Mouse (Mus musculus) CH12.LX (cell line): ENCODE measurements at regions not wholly inside any gene's neighbourhood (a gene's known extent, or its start where the extent isn't known, plus 50 kb on each side); places are given as distances from the start of the nearest gene placed in this dataset.

Experiments used
- DNase-seq: peaks from one replicate; pipeline ENCODE4 v3.0.0-alpha.2; 2013; ENCODE audit errors: extremely low read depth
- H3K27ac ChIP-seq: 2 replicates; pipeline ENCODE4 v1.5.1; 2012; ENCODE audit warnings: low read depth, mild to moderate bottlenecking, control low read depth, moderate library complexity; ENCODE audit not compliant: insufficient read depth
- H3K27me3 ChIP-seq: replicated peaks from 2 replicates; pipeline ENCODE3; 2012; ENCODE audit warnings: inconsistent platforms
- H3K36me3 ChIP-seq, 2 experiments: replicated peaks in 1 of 2; 2 replicates each; pipeline versions ENCODE3 to v1.6.1; 2012; ENCODE audit warnings: inconsistent platforms in 1 of 2, low read length in 1 of 2, mild to moderate bottlenecking in 1 of 2, mixed read lengths in 1 of 2, moderate library complexity in 1 of 2; ENCODE audit not compliant: control insufficient read depth in 1 of 2, insufficient read depth in 1 of 2
- H3K4me1 ChIP-seq, 2 experiments: 2 replicates each; pipeline ENCODE4 v1.6.1; 2012; ENCODE audit warnings: inconsistent platforms in 1 of 2, moderate library complexity in 1 of 2; ENCODE audit not compliant: insufficient read depth in 2 of 2, control insufficient read depth in 1 of 2
- H3K4me2 ChIP-seq: 2 replicates; pipeline ENCODE4 v1.6.1; 2012; ENCODE audit warnings: low read depth, mild to moderate bottlenecking, control low read depth; ENCODE audit not compliant: poor library complexity, insufficient read depth, severe bottlenecking
- H3K4me3 ChIP-seq, 3 experiments: fragments of 150-350 bp in 1 of 3; sonication (generic) in 1 of 3; replicated peaks in 1 of 3; 2 replicates each; pipeline versions ENCODE3 to v1.5.1; 2011 to 2012; ENCODE audit warnings: low read depth in 2 of 3, low read length in 2 of 3, mild to moderate bottlenecking in 2 of 3, moderate library complexity in 2 of 3, control low read depth in 1 of 3, improper control_type of control experiment in 1 of 3, inconsistent platforms in 1 of 3, mixed read lengths in 1 of 3; ENCODE audit not compliant: poor library complexity in 1 of 3
- H3K79me2 ChIP-seq: replicated peaks from 2 replicates; pipeline ENCODE4 v1.6.1; 2012; ENCODE audit warnings: mild to moderate bottlenecking, moderate library complexity; ENCODE audit not compliant: control insufficient read depth, poor library complexity, insufficient read depth, severe bottlenecking; ENCODE audit errors: extremely low read depth
- H3K9ac ChIP-seq: 2 replicates; pipeline ENCODE4 v1.6.1; 2012; ENCODE audit warnings: low read depth, mild to moderate bottlenecking, control low read depth, moderate library complexity; ENCODE audit not compliant: insufficient read depth
- H3K9me3 ChIP-seq: replicated peaks from 2 replicates; pipeline ENCODE3; 2012; ENCODE audit warnings: low read length, inconsistent platforms, mixed read lengths
- BHLHE40 ChIP-seq: IDR thresholded peaks from 2 replicates; pipeline ENCODE4 v1.6.1; 2011; ENCODE audit warnings: mild to moderate bottlenecking, low read depth, low read length, improper control_type of control experiment
- CHD1 ChIP-seq: IDR thresholded peaks from 2 replicates; pipeline ENCODE4 v1.6.1; 2012; ENCODE audit warnings: low read depth, low read length, improper control_type of control experiment, inconsistent platforms
- CHD2 ChIP-seq: IDR thresholded peaks from 2 replicates; pipeline ENCODE4 v1.6.1; 2011; ENCODE audit warnings: low read length, improper control_type of control experiment
- CTCF ChIP-seq, 2 experiments: IDR thresholded peaks in 1 of 2; conservative IDR thresholded peaks in 1 of 2; 2 replicates each; pipeline ENCODE4 v1.5.1; 2011 to 2012; ENCODE audit warnings: low read depth in 2 of 2, low read length in 2 of 2, improper control_type of control experiment in 1 of 2, inconsistent platforms in 1 of 2, mild to moderate bottlenecking in 1 of 2, moderate library complexity in 1 of 2
- E2F4 ChIP-seq: IDR thresholded peaks from 2 replicates; pipeline ENCODE4 v1.6.1; 2011; ENCODE audit warnings: low read depth, low read length, improper control_type of control experiment; ENCODE audit not compliant: insufficient replicate concordance
- ELF1 ChIP-seq: IDR thresholded peaks from 2 replicates; pipeline ENCODE4 v1.6.1; 2014; ENCODE audit warnings: low read depth, mild to moderate bottlenecking, inconsistent platforms, low read length, improper control_type of control experiment
- EP300 ChIP-seq: IDR thresholded peaks from 2 replicates; pipeline ENCODE4 v1.6.1; 2011; ENCODE audit warnings: low read length, improper control_type of control experiment
- ETS1 ChIP-seq: conservative IDR thresholded peaks from 2 replicates; pipeline ENCODE4 v1.6.1; 2012; ENCODE audit warnings: low read depth, mild to moderate bottlenecking, inconsistent platforms, low read length, improper control_type of control experiment, moderate library complexity
- GABPA ChIP-seq: IDR thresholded peaks from 2 replicates; pipeline ENCODE4 v1.6.1; 2012; ENCODE audit warnings: low read depth, low read length, improper control_type of control experiment, inconsistent platforms; ENCODE audit not compliant: insufficient replicate concordance
- HCFC1 ChIP-seq: IDR thresholded peaks from 2 replicates; pipeline ENCODE4 v1.6.1; 2012; ENCODE audit warnings: low read depth, mild to moderate bottlenecking, inconsistent platforms, low read length, improper control_type of control experiment
- IRF4 ChIP-seq: IDR thresholded peaks from 2 replicates; pipeline ENCODE4 v1.6.1; 2014; ENCODE audit warnings: low read depth, mild to moderate bottlenecking, inconsistent platforms, low read length, improper control_type of control experiment
- JUN ChIP-seq: IDR thresholded peaks from 2 replicates; pipeline ENCODE4 v1.6.1; 2011; ENCODE audit warnings: low read depth, mild to moderate bottlenecking, low read length, improper control_type of control experiment, moderate library complexity; ENCODE audit not compliant: insufficient read depth
- JUND ChIP-seq: conservative IDR thresholded peaks from 2 replicates; pipeline ENCODE4 v1.6.1; 2011; ENCODE audit warnings: low read depth, low read length, improper control_type of control experiment
- MAFK ChIP-seq: IDR thresholded peaks from 2 replicates; pipeline ENCODE4 v1.6.1; 2011; ENCODE audit warnings: low read length, improper control_type of control experiment; ENCODE audit not compliant: insufficient replicate concordance
- MAX ChIP-seq: IDR thresholded peaks from 2 replicates; pipeline ENCODE4 v1.6.1; 2011; ENCODE audit warnings: low read length, improper control_type of control experiment
- MAZ ChIP-seq: IDR thresholded peaks from 2 replicates; pipeline ENCODE4 v1.6.1; 2012; ENCODE audit warnings: low read depth, mild to moderate bottlenecking, inconsistent platforms, low read length, improper control_type of control experiment, moderate library complexity
- MEF2A ChIP-seq: IDR thresholded peaks from 2 replicates; pipeline ENCODE4 v1.6.1; 2014; ENCODE audit warnings: low read depth, mild to moderate bottlenecking, inconsistent platforms, low read length, improper control_type of control experiment, borderline replicate concordance
- MXI1 ChIP-seq: IDR thresholded peaks from 2 replicates; pipeline ENCODE4 v1.6.1; 2011; ENCODE audit warnings: mild to moderate bottlenecking, low read depth, low read length, improper control_type of control experiment
- MYC ChIP-seq: IDR thresholded peaks from 2 replicates; pipeline ENCODE4 v1.6.1; 2011; ENCODE audit warnings: low read depth, mild to moderate bottlenecking, improper control_type of control experiment, low read length
- NELFE ChIP-seq: IDR thresholded peaks from 2 replicates; pipeline ENCODE4 v1.6.1; 2011; ENCODE audit warnings: low read depth, low read length, improper control_type of control experiment
- NRF1 ChIP-seq: IDR thresholded peaks from 2 replicates; pipeline ENCODE4 v1.6.1; 2014; ENCODE audit warnings: low read depth, mild to moderate bottlenecking, inconsistent platforms, low read length, improper control_type of control experiment, moderate library complexity
- PAX5 ChIP-seq: IDR thresholded peaks from 2 replicates; pipeline ENCODE4 v1.6.1; 2012; ENCODE audit warnings: low read length, inconsistent platforms, mixed read lengths
- POLR2AphosphoS2 ChIP-seq: IDR thresholded peaks from 2 replicates; pipeline ENCODE4 v1.6.1; 2011; ENCODE audit warnings: low read depth, low read length, improper control_type of control experiment
- RAD21 ChIP-seq: IDR thresholded peaks from 2 replicates; pipeline ENCODE4 v1.6.1; 2011; ENCODE audit warnings: low read depth, mild to moderate bottlenecking, low read length, improper control_type of control experiment, moderate library complexity
- SIN3A ChIP-seq: IDR thresholded peaks from 2 replicates; pipeline ENCODE4 v1.6.1; 2012; ENCODE audit warnings: low read length, improper control_type of control experiment, inconsistent platforms
- SMC3 ChIP-seq: IDR thresholded peaks from 2 replicates; pipeline ENCODE4 v1.6.1; 2011; ENCODE audit warnings: low read depth, low read length, improper control_type of control experiment
- TBP ChIP-seq: conservative IDR thresholded peaks from 2 replicates; pipeline ENCODE4 v1.6.1; 2011; ENCODE audit warnings: low read depth, low read length, improper control_type of control experiment
- UBTF ChIP-seq: IDR thresholded peaks from 2 replicates; pipeline ENCODE4 v1.6.1; 2012; ENCODE audit warnings: low read depth, mild to moderate bottlenecking, inconsistent platforms, low read length, improper control_type of control experiment, moderate library complexity
- ZC3H11A ChIP-seq: IDR thresholded peaks from 2 replicates; pipeline ENCODE4 v1.6.1; 2012; ENCODE audit warnings: low read depth, mild to moderate bottlenecking, inconsistent platforms, low read length, improper control_type of control experiment
- ZKSCAN1 ChIP-seq: IDR thresholded peaks from 2 replicates; pipeline ENCODE4 v1.6.1; 2012; ENCODE audit warnings: low read depth, inconsistent platforms, low read length, improper control_type of control experiment, borderline replicate concordance
- ZMIZ1 ChIP-seq: IDR thresholded peaks from 2 replicates; pipeline ENCODE4 v1.6.1; 2012; ENCODE audit warnings: low read depth, mild to moderate bottlenecking, inconsistent platforms, low read length, improper control_type of control experiment
- ZNF384 ChIP-seq: IDR thresholded peaks from 2 replicates; pipeline ENCODE4 v1.6.1; 2012; ENCODE audit warnings: low read depth, low read length, improper control_type of control experiment, inconsistent platforms
- dilution Hi-C: fragments of 300-500 bp; cut with MboI; formaldehyde crosslinking; loops from 2 replicates; pipeline ENCODE4 v1.14.3; 2020; ENCODE audit warnings: low sequenced_read_pairs; ENCODE audit not compliant: extremely low pct_unique_long_range_greater_than_20kb, extremely low pct_ligation_motif_present
- in situ Hi-C: fragments of 300-500 bp; cut with MboI; formaldehyde crosslinking; loops from 3 replicates; pipeline ENCODE4 v1.14.3; 2019; ENCODE audit warnings: low sequenced_read_pairs, low pct_ligation_motif_present, low pct_unique_long_range_greater_than_20kb, mixed read lengths

GRCm38 (mm10) chr13:105377038-105377437, 66.4 kb upstream of the Htr1a start:
- dilution Hi-C loops (no loop called here), in situ Hi-C loops (loop anchor here (10.0 to 25.0 kb wide), 2 partner anchors 112 to 415 kb away; no protein-coding TSS in a partner anchor)
- no peaks in the 10 kb centered on the region for H3K27me3 ChIP-seq
- TF ChIP-seq JUND (no peak; the same call in 1 of the 2 replicates), E2F4 (no peak), MAFK (no peak), RAD21 (peak; percentile 92), EP300 (peak; percentile 44), MXI1 (no peak), MEF2A (0 out of 2 replicates have a peak, but pooled peaks have one; percentile 26), ELF1 (peak; percentile 57), ZNF384 (no peak), CHD1 (no peak), MYC (peak; percentile 80; the same call in 1 of the 2 replicates), TBP (no peak), SIN3A (peak; percentile 47; the same call in 1 of the 2 replicates), PAX5 (no peak), IRF4 (peak; percentile 37; the same call in 1 of the 2 replicates), ETS1 (0 out of 2 replicates have a peak, but pooled peaks have one; percentile 35), UBTF (no peak), MAX (peak; percentile 49; the same call in 1 of the 2 replicates), MAZ (no peak), SMC3 (peak; percentile 93), HCFC1 (peak; percentile 31; the same call in 1 of the 2 replicates), POLR2AphosphoS2 (no peak), CTCF (conservative IDR thresholded peaks at IDR 0.05 in 1 of 2, IDR thresholded peaks at IDR 0.05 in 1 of 2; ENCODE audit: low read depth in 2 of 2, low read length in 2 of 2) (peak; percentile 55 to 90; a peak in 3 of 4 replicates), NRF1 (no peak), ZKSCAN1 (no peak), GABPA (no peak), JUN (peak; percentile 42; the same call in 1 of the 2 replicates), CHD2 (no peak), ZMIZ1 (no peak), NELFE (peak; percentile 52; the same call in 1 of the 2 replicates), ZC3H11A (peak; percentile 68), BHLHE40 (peak; percentile 74)
- H3K9me3 ChIP-seq = no peaks in the 10 kb centered on the region
- no peak overlapping the region for H3K9ac ChIP-seq
- peaks cover 0 to 6% of the 10 kb centered on the region in 2 experiments; a peak in 1 of 4 replicates for H3K4me1 ChIP-seq
- DNase-seq = peak; percentile 85
- no peaks in the 10 kb centered on the region for H3K36me3 ChIP-seq
- no peak overlapping the region for H3K4me3 ChIP-seq
- H3K4me2 ChIP-seq = peak overlapping the region; percentile 45; the same call in 1 of the 2 replicates
- no peak overlapping the region for H3K27ac ChIP-seq
- H3K79me2 ChIP-seq = no peaks in the 10 kb centered on the region
